Mouse (Mus musculus) hindlimb bud, embryonic 11.5 days (tissue): ENCODE measurements around the gene Rragd.
A peak's percentile ranks its signal among the peaks of the same experiment; 100 is the strongest.
"Not testable (repeated sequence)": the region's sequence is repeated elsewhere in the genome, so short reads cannot be mapped to it uniquely, and the experiment has no call there.

Experiments
- DNase-seq: peaks from one replicate; pipeline ENCODE4 v3.0.0-alpha.2; 2012; ENCODE audit warnings: low read depth, low spot score; ENCODE audit errors: extremely low spot score

Rragd gene

DNA sequence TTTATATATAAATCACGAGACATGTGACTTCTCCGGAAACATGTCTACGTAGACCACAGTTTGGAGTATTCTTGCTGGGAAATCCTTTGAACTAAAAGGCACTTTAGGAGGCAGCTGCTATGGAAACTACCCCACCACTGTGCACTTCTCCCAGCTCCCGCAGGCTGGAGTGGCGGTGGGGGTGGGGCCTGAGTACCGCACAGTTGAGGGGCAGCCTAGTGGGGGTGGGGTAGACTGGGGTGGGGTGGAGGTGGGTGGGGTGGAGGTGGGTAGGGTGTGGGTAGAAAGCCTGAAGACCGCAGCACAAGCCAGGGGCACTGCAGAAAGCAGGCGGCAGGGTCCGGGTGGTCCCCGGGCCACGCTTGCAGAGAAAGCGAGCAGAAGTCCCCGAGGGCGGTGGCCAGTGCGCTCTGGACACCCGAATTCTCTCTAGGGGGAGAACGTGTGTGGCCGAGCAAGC is at the start of gene Rragd:
Gene Rragd (plus strand): TSS at position 322 of the 460 bp plus-strand sequence.
- DNase-seq: peak; percentile 46

DNA sequence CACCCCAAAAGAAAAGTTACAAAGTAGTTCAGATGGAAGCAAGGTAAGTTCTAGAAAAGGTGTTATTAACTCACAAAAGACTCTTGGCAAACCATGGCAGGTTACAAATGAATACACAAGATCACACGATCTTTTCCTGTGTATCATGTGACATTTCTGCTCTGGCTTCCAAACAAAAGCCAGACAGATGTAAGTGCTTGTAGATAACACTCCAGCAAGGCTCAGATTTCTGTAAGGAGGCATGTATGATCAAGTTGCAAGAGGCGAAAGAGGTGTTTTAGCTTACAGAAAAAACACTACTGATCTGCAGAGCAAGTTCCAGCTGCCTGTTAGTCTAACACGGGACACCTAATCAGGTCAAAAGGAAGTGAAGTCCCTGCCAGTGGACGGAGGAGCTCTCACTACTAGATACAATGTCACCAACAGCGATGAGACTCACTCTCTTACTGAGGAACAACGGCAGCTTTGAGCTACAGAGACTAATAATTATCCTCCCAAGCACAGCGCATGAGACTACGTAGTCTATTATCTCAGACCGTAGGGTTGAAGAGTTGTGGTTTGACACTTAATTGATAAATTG is 46.0 kb upstream of the Rragd start:
- DNase-seq: no peak

DNA sequence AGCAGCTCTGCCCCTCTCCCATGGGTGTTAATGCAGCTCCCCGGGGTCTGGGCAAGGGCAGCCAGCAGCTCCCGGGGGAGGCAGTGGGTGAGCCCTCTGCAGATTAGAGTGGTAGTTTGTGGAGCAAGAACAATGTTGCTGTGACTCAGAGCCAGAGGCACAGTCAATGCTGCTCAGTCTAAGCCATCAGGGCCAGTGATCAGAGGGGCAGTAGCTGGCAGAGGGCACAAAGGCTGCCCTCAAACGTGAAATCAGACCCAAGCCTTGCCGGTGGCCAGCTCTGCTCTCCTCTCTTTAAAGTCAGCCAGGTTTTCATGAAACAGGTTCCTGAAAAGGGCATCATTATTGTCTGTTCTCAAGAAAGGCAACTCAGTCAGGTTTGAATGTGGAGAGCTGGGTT is 43.3 kb upstream of the Rragd start:
- DNase-seq: no peak

DNA sequence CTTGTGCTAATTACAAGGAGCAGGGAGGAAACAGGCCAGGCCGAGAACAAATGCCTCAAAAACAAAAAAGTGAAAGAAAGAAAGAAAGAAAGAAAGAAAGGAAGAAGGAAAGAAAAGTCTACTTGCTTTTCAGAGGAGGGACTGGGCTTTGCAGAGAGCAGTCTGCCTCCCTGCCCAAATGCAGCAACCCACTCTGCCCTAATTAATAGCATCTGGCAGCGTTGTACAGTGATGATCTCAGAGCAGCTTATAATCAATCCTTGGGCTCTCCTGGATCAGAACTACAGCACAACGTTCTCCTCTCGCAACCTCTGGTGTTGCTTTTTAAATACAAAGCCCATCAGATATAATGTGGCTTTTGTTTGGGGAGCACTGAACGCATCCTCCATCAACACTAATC is 42.9 kb upstream of the Rragd start:
- DNase-seq: no peak

DNA sequence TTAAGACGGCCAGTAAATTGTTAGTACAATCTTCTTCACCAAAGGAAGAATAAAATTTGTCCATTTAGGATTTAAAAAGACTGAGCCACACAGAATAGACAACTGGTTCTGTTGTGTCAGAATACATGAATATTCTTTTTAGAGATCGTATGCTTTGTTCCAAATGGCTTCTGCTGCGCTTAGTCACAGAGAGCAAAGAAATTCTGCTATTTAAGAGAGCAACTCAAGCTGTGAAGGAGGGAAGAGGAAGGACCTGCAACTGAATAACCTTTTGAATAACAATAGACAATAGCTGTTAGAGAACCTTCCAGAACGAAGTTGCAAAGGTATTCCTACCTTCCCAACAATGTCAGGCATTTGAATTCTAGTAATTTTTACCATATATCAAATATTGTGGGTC is 41.9 kb upstream of the Rragd start:
- DNase-seq: no peak

DNA sequence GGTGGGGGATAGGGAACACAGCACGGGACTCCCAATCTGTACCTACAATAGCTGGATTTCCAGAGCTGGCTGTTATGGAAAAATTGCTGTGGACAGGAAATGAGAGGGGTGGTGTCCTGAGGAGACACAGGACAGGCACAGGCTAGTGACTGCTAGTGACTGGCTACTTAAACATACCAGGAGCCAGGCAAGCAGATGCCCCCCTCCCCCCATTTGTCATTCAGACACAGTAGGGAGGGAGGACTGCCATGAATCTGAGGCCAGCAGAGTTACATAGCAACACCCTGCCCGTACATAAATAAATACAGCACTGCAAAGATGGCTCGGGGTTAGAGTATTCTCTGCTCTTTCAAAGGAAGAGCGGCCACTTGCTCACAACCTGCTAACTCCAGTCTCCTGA is 35.2 kb upstream of the Rragd start:
- no peak for DNase-seq

DNA sequence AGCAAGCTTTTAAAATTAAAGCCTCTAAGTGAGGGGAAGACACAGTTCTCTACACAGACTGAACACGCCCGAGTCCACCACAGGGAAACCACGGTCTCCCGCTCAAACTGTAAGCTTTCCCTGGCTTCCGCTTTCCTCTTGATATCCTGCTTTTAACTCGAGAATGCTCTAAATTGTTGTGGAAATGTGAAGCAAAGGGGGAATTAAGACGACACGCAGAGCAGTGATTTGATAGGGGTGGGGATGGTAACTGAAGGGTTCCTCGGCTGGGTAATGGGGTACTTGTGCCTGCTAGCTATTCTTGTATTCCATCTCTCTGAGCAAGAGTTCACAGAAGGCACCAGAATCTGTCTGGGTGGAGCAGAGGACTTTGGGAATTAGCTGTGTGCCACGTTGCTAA is 34.1 kb upstream of the Rragd start:
- no peak for DNase-seq

DNA sequence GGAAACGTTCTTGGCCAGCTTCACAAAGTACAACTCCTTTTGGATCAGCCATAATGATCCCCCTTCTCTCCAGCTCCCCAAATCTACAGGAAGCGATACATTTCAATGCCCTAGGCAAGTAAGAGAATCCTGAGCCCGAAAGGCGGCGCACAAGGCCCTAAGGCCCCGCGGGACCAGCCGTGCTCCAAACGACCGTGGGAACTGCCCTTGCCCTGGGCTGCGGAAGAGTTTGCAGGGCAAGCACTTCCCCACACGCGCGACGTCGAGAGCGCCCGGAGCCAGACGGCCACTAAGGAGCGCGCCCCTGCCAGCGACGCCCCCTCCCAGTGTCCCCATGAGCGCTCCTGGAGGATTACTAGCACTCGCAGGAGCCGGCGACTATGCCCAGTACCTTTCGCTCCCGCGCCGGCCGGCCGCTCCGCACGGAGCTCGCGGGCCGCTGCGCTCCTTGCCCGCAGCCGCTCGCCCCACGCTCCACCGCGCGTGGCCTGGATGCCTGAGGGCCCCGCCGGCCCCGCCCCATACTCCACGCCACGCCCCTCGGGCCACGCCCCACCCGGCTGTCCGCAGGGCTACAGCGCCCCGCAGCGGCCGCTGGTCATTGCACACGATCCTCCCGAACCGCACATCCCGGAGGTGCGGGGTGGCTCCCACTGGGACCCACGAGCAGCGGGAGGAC is 32.3 kb upstream of the Rragd start, which contains the start of gene Ankrd6:
Gene Ankrd6 (minus strand): TSS at position 486 of the 679 bp plus-strand sequence.
- no peak for DNase-seq

DNA sequence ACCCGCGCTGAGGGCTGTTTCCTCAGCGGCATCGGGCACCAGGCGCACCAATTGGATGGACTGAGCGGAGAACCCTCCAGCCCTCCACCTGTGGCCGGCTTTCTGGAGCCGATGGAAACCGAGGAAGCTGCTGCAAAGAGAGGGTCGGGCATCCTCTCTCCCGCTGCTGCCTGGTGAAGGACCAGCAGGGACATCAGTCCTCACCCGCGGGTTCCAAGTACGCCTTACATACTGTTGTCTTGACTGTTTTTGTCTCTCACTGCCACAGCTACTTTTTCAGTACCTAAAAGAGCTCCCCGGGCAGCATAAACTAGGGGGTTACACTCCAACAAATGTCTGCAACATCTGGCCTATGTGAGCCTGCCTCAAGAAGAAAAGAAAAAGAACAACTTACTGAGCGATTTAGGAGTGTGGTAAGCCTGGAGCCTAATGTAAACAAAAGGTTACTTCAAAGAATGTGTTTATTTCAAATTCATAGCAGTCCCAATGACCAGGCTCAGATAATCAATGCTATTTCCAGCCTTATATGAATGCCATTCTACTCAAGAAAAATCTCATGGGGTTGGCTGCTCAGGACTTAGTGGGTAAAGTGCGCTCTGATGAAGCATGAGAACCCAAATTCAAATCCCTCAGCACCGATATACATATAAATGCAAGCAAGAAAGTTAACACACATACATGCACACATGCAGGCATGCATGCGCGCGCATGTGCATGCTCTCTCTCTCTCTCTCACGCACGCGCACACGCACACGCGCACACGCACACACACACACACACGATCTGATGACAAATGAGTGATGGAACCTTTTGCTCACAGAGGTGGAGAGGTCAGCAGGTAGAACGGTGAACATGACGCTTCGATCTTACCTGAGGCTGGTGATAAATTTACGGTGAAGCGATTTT is 31.5 kb upstream of the Rragd start:
- no peak for DNase-seq

DNA sequence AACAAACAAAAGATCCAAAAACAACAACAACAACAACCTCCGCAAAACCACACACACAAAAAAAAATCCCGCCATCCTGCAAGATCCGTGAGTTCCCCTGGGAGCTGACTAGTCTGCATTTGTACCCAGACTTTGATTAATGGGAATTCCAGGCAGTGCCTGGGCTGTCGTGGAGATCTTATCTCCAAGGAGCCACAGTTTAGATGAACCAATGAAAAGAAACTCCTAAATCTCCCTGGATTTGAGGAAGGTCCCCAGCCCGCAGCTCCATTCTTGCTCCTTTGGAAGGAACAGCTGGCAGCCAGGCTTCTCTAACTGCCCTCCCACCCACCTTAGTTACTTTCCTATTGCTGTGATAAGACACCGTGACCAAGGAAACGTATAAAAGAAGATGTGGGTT is 30.2 kb upstream of the Rragd start:
- no peak for DNase-seq

DNA sequence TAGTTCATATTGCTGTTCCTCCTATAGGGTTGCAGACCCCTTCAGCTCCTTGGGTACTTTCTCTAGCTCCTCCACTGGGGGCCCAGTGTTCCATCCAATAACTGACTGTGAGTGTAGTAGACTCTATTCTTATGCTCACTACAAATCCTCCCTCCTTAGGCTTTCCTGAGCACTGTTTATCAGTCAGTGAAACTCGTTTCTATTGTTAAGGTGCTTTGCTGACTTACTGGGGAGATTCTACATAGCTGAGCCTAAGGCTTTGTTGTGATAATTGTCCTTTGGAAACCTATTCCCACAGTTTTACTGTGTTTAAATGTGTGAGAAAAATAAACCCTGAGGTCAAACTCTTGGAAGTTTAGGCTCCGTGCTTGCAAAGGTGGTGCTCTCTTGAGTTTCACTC is 26.4 kb upstream of the Rragd start:
- DNase-seq: no peak

DNA sequence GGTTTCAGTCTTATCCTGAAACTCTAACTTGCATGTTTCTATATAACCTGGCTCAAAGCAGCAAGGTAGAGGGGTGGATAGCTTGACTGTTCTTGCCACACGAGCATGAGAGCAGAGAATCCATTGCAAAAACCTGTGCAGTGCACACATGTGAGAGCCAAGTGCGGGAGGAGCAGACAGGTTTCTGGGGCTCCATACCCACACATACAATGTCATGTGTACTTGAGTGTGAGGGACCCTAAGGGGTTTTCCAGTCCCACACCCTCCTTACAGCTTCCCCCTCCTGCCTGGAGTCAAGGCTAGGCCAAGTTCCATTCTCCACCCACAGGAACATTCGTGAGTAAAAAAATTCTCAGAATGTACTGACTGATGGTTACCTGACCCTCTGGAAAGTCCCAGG is 21.4 kb upstream of the Rragd start:
- DNase-seq: no peak

DNA sequence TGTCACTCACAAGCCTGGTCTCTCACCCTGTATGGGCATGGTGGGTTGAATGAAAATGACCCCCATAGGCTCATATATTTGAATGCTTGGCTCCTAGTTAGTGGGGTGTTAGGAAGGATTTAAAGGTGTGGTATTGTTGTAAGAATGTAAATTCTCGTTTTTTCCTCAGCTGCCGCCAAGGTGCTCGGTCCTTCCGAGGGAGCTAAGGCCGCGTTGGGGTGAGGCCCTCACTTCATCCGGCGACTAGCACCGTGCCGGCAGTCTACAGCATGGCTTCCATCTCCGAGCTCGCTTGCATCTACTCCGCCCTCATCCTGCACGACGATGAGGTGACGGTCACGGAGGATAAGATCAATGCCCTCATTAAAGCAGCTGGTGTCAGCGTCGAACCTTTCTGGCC is 18.2 kb upstream of the Rragd start:
- not testable (repeated sequence) for DNase-seq

DNA sequence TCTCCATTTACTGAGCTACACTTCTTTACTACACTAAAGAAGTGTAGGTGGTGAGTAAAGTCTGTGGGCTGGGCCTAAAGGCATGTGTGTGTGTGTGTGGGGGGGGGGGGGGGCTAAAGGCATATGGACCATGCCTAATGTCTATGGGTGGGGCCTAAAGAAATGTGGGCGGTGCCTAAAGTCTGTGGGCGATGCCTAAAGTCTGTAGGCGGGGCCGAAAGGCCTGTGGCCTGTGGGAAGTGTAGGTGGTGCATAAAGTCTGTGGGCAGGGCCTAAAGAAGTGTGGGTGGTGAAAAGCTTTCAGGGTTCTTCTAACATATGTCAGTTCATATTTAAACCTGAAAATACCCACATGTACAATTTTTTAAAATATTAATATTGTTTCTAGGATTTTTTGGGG is 5.5 kb upstream of the Rragd start:
- DNase-seq: no peak

DNA sequence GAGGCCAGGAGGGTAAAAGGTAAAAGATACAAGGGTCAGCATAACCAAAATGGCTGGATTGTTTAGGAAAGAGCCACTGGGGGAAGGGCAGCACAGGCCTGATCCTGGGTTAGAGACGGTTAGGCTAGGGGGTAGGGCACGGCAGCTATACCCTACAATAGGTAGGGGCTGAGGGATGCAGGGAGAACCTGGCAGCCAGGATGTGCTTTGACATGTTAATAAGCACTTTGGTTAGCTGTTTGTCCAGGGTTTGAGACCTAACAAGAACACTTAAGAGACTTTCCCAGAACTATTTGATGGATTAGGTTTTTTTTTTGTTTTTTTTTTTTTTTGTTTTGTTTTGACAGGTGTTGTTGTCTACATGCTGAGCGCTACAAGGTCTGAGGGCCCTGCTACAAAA is 2.8 kb upstream of the Rragd start:
- DNase-seq: no peak

DNA sequence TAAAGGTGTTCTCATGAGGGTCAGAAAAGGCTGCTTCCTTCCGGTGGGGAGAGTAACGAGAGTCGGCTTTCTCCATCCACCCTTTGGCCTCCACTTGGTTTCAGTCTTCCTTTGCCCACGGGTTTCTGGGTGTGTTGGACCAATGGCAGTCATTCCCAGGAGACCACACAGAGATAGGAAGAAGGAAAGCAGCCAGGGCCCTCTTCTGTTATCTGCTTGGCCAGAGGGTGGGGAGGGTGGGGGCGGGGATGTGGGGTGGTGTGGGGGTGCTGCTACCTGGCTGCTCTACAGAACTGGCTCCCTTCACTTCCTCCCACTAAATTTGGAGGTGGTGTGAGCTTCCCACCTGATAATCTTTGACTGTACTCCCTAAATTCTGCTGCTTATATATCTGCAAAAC is 1.2 kb upstream of the Rragd start:
- no peak for DNase-seq

DNA sequence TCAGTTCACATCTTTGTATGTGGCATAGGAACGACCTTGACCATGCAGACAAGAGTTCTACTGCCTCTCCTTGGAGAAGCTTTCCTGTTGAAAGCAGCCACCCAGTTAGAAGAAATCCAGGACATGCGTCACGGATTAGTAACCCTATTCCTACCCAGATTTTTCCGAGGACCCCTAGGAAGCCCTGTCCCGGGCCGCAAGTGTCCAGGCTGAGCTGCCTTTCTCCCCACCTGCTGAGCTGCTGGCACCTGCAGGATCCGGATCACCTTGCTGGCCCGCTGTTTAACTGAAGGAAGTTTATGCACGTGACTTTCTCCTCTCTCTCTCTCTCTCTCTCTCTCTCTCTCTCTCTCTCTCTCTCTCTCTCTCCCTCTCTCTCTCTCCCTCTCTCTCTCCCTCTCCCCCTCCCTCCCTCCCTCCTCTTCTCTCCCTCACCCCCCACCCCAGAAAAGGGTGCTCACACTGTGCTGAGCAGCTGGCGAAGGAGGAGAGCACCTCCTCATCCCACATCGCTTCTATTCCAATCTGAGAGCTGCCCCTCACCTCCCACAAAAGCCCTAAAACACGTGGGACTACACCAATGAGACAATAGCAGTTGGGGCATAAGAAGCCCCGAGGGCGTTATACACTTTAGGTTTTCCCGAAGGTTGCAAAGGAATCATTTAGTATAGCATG is 659 bp upstream of the Rragd start:
- no peak for DNase-seq

DNA sequence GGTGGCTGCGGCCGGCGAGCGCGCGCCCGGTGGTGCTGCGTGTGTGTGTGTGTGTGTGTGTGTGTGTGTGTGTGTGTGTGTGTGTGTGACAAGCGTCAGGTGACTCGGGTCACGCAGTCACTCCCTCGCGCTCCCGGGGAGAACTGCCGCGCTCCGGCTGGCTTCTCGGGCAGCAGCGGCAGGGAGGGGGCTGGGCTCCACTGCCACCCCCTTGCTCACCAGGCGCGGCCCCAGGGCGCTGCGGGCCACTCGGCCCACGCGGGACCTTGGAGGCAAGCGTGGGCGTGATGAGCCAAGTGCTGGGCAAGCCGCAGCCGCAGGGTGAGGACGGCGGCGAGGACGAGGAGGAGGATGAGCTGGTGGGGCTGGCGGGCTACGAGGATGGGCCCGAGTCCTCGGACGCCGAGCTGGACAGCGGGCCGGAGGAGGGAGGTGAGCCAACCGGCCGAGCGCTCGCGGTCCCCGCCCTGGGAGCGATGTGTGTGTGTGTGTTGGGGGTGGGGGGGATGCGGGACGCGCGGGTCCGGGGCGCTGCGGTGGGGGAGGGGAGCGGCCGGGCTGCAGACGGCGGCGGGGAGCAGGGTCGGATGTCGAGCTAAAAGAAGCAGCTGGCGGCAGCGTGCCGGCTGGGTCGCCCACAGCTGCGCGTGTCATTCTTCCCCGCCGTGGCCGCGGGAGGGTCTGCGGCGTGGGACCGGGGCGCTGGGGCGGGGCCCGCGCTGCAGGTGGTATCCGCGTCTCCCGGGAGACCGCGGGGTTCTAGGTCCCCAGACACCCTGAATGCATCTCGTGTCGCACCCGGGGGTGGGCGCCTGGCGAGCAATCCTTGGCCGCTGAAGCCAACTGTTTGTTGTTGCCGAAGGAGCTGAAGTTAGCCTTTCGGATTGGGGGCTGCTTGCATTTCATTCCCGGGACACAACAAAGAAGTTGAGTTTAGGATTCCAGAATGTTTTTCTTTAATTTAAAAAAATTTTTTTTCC is 629 bp downstream of the Rragd start:
- no peak for DNase-seq

DNA sequence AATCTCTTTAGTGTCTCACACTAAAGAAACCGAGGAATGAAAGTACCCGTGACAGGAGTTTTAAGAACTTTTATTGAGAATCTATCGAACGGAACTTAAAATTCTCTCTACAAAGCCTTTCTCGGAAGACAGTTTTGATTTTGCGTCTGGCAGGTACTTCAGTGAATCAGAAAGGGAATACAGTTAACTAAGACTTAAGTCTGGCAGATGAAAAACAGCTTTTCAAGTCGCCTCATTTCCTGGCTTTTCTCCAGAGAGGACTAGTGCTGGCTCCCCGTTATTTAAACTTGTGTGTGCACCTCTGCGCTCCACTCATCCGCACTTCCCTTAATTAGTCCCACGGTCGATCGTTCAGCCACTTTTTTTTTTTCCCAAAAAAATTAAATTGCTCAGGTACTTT is 1.4 kb downstream of the Rragd start:
- peak; percentile 42 for DNase-seq
